Mouse (Mus musculus) monocyte, adult 2 months (primary cell): ENCODE measurements around the gene Ghrl.
A peak's percentile ranks its signal among the peaks of the same experiment; 100 is the strongest.
"Not testable (repeated sequence)": the region's sequence is repeated elsewhere in the genome, so short reads cannot be mapped to it uniquely, and the experiment has no call there.

Experiments used
- DNase-seq, 2 experiments: peaks; one replicate each; pipeline ENCODE4 v3.0.0; 2022; ENCODE audit warnings: low spot score in 2 of 2, low read depth in 1 of 2

Gene Ghrl

GRCm38 (mm10) chr6:113672029-113672428 lies 47.7 kb downstream of the Ghrl start:
- DNase-seq: not testable (repeated sequence)

DNA sequence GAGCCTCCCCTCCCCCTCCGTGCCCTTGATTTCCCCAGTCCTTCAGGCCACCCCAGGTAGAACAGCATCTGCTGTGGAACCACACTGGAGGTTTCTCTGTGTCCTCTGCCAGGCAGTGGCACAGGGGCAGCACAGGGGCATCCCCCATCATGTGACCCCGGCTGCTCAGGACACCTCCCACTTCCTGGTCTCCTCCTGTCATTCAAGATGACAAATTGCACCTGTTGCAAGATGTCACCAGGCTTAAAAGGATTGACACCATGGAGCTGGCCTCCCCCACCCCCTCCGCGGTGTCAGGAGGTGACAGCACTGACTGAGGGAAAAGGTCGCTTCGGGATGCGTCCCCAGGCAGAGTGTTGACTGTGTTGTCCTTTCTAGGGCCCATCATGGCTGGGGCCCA lies 49.9 kb downstream of the Ghrl start:
- no peak for DNase-seq

DNA sequence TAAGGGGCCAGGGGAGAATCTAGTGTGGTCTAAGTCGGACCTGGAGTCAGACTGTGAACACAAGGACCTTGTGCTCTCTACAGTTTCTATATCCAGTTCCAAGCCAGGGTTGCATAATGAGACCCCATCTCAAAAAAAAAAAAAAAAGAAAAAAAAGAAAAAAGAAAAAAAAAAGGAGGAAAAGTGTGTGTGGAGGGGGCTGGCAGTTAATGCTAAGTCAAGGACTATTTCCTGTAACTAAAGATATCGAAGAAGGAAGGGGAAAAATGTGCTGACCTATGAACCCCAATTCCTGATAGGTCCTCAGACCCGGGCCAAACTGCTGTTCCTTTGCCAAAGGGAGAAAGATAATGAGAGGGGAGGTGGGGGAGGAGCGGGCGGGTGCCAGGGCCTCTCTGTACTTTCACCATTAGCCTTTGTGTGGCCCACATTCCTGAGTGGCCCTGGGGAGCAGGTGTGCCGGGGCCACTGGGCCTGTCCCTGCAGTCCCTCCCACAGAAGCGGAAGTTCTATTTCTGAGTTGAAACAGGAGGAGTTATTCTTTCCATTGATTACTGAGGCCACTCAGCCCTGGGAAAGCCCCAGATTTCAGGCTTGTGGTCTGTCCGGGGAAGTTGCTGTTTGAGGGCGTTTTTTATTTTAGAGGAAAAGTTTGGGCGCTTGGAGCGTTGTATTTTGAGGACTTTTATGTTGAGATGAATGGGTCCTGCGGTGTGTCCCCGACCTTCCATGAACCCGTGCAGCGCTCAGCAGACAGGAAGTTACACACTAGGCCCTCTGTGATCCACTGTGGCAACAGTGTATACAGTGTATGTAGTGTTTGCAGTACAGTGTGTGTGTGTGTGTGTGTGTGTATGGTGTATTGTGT lies 51.2 kb downstream of the Ghrl start:
- DNase-seq: peak; percentile 71 to 79

DNA sequence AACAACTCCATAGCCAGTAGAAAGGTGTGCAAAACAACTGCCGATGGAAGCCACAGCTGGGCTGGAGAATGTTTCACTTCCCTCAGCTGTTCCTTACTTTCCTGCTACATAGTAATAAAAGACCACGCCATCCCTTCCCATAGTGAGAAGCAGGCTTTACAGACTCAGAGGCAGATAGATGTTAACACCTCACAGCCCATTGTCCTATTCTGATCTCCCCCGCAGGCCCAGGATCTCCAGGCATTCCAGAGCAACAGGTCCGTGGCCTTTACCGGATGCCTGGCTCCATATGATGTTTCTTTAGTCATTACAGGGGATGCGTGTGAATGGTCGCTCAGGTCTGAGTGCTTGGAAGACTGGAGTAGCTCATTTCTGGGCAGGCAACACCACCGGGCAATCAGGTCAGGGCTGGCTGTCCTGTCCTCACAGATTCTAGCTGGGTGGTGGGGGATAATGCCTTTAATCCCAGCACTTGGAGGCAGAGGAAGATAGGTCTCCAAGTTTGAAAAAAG lies 52.0 kb downstream of the Ghrl start:
- no peak for DNase-seq
